Comparison of ENCODE assay signal across 18 mouse cellular contexts in the genomic region with DNA sequence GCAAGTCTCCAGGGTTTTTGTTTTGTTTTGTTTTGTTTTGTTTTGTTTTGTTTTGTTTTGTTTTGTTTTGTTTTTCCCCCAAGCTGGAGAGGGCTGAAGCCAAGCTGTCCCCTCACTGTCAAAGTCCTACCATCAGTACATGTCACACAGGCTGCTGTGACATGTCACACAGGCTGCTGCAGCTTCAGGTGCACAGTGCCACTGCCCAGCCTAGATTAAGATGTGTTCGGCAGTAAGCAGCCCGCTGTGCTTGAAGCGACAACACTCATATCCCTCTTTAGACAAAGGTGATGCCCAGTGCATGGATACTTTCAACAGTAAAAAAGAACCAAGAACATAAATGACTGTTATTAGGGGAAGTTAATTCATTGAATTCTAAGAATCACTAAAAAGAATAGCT. TPM values are rescaled to one million over a fixed set of nuclear protein-coding genes. Genes with fewer than 3 reads are reported as not detected.
A peak's percentile ranks its signal among the peaks of the same experiment; 100 is the strongest.
DNase-seq lines count a peak whose midpoint lies in the region; ATAC-seq lines count a peak whose summit lies in the region.
"Had no signal": no experiment of that assay in that cellular context is flagged by ENCODE, and none has a peak within 500 bp of the region (broad histone marks: within the 10 kb centered on the region; RNA-seq: fewer than 3 reads in every experiment).

No protein-coding gene starts in this region.

- no peak overlapping the region for H3K4me3 ChIP-seq in hindbrain, embryonic 10.5 days
- H3K4me3 ChIP-seq in hindbrain, embryonic 13.5 days = no peak overlapping the region
- no peak overlapping the region for H3K4me3 ChIP-seq in midbrain, embryonic 11.5 days (ENCODE audit: low read depth, low read length)
- H3K4me3 ChIP-seq in midbrain, embryonic 13.5 days (replicated peaks) = no peak overlapping the region
- no peak overlapping the region for H3K4me3 ChIP-seq in limb, embryonic 10.5 days
- H3K4me3 ChIP-seq: heart, embryonic 12.5 days had no signal

- no peak overlapping the region for H3K9ac ChIP-seq in hindbrain, embryonic 13.5 days
- no peak overlapping the region for H3K9ac ChIP-seq in midbrain, embryonic 11.5 days (ENCODE audit: low read length)
- H3K9ac ChIP-seq in midbrain, embryonic 13.5 days (replicated peaks) = no peak overlapping the region
- H3K9ac ChIP-seq: heart, embryonic 12.5 days; hindbrain, embryonic 14.5 days; liver, embryonic 14.5 days had no signal

- no peaks in the 10 kb centered on the region for H3K36me3 ChIP-seq in hindbrain, embryonic 10.5 days
- H3K36me3 ChIP-seq in hindbrain, embryonic 13.5 days = no peaks in the 10 kb centered on the region
- H3K36me3 ChIP-seq in midbrain, embryonic 11.5 days (ENCODE audit: control insufficient read depth, insufficient read depth, low read length) = no peaks in the 10 kb centered on the region
- no peaks in the 10 kb centered on the region for H3K36me3 ChIP-seq in midbrain, embryonic 13.5 days
- no peaks in the 10 kb centered on the region for H3K36me3 ChIP-seq in limb, embryonic 10.5 days
- H3K36me3 ChIP-seq: heart, embryonic 12.5 days had no signal

- ATAC-seq in hindbrain, embryonic 13.5 days (ENCODE audit: low FRiP score) = no peak
- ATAC-seq in midbrain, embryonic 11.5 days (ENCODE audit: low FRiP score) = no peak
- ATAC-seq in midbrain, embryonic 13.5 days = no peak
- ATAC-seq: forebrain, embryonic 14.5 days; lung, postnatal 0 days had no signal

- H3K4me2 ChIP-seq in hindbrain, embryonic 13.5 days = no peak overlapping the region
- H3K4me2 ChIP-seq in midbrain, embryonic 11.5 days = no peak overlapping the region
- no peak overlapping the region for H3K4me2 ChIP-seq in midbrain, embryonic 13.5 days (replicated peaks)
- H3K4me2 ChIP-seq: heart, embryonic 12.5 days; hindbrain, embryonic 14.5 days had no signal

- H3K9me3 ChIP-seq in hindbrain, embryonic 10.5 days = no peaks in the 10 kb centered on the region
- H3K9me3 ChIP-seq in hindbrain, embryonic 13.5 days = no peaks in the 10 kb centered on the region
- H3K9me3 ChIP-seq in midbrain, embryonic 11.5 days (ENCODE audit: control insufficient read depth, low read length) = no peaks in the 10 kb centered on the region
- H3K9me3 ChIP-seq in midbrain, embryonic 13.5 days = no peaks in the 10 kb centered on the region
- H3K9me3 ChIP-seq in limb, embryonic 10.5 days (replicated peaks) = no peaks in the 10 kb centered on the region
- H3K9me3 ChIP-seq: heart, embryonic 12.5 days had no signal

- peak; percentile 17 for DNase-seq in hindbrain, embryonic 10.5 days (ENCODE audit: low spot score)
- DNase-seq in midbrain, embryonic 11.5 days (ENCODE audit: low spot score, missing footprints) = peak; percentile 82
- peak; percentile 45 for DNase-seq in limb, embryonic 10.5 days (ENCODE audit: low spot score)
- no peak for DNase-seq in lung, postnatal 14 days
- no peak for DNase-seq in adrenal gland, postnatal 4 days (ENCODE audit: low spot score in 2 of 2)
- DNase-seq: adrenal gland, postnatal 36 days; cerebellum, adult 8-10 months; gastrocnemius, postnatal 14 days; heart, postnatal 14 days; layer of hippocampus, postnatal 36 days; thymus, adult 2 months had no signal

- WGBS in hindbrain, embryonic 10.5 days = 49% methylated on average over 3 of the region's 3 CpGs
- WGBS in hindbrain, embryonic 13.5 days = 51% methylated on average over 3 of the region's 3 CpGs
- 46% methylated on average over 3 of the region's 3 CpGs for WGBS in midbrain, embryonic 11.5 days
- 42% methylated on average over 3 of the region's 3 CpGs for WGBS in midbrain, embryonic 13.5 days
- 30% methylated on average over 3 of the region's 3 CpGs for WGBS in limb, embryonic 10.5 days

- H3K27ac ChIP-seq in hindbrain, embryonic 10.5 days = peak overlapping the region; percentile 78
- no peak overlapping the region for H3K27ac ChIP-seq in hindbrain, embryonic 13.5 days
- no peak overlapping the region for H3K27ac ChIP-seq in midbrain, embryonic 11.5 days (ENCODE audit: low read depth, low read length)
- no peak overlapping the region for H3K27ac ChIP-seq in midbrain, embryonic 13.5 days
- H3K27ac ChIP-seq in limb, embryonic 10.5 days = peak overlapping the region; percentile 82
- H3K27ac ChIP-seq: hindbrain, embryonic 14.5 days; liver, embryonic 14.5 days had no signal

- H3K4me1 ChIP-seq in hindbrain, embryonic 10.5 days (replicated peaks) = peaks cover 42% of the 10 kb centered on the region
- H3K4me1 ChIP-seq in hindbrain, embryonic 13.5 days (replicated peaks) = peaks cover 9% of the 10 kb centered on the region
- H3K4me1 ChIP-seq in midbrain, embryonic 11.5 days (ENCODE audit: control insufficient read depth, insufficient read depth, low read length) = peaks cover 10% of the 10 kb centered on the region
- H3K4me1 ChIP-seq in midbrain, embryonic 13.5 days (replicated peaks) = peaks cover 8% of the 10 kb centered on the region
- peaks cover 50% of the 10 kb centered on the region for H3K4me1 ChIP-seq in limb, embryonic 10.5 days

- H3K27me3 ChIP-seq in hindbrain, embryonic 10.5 days (ENCODE audit: insufficient read depth, poor library complexity, severe bottlenecking) = no peaks in the 10 kb centered on the region
- H3K27me3 ChIP-seq in hindbrain, embryonic 13.5 days = no peaks in the 10 kb centered on the region
- no peaks in the 10 kb centered on the region for H3K27me3 ChIP-seq in midbrain, embryonic 11.5 days (ENCODE audit: control insufficient read depth, insufficient read depth, low read length)
- no peaks in the 10 kb centered on the region for H3K27me3 ChIP-seq in midbrain, embryonic 13.5 days
- H3K27me3 ChIP-seq in limb, embryonic 10.5 days (ENCODE audit: low read depth, poor library complexity, severe bottlenecking) = no peaks in the 10 kb centered on the region
- H3K27me3 ChIP-seq: heart, embryonic 12.5 days had no signal

RNA-seq across cellular contexts. Expression of gene Bmp2k, which starts 28.5 kb away (rescaled TPM):
- 10.1 and 10.2 TPM in 2 replicates for polyA plus RNA-seq in hindbrain, embryonic 10.5 days (2016; fragmentation: Nextera tagmentation; extraction: Ambion mirVana)
- polyA plus RNA-seq in hindbrain, embryonic 13.5 days (2015; fragmentation: Nextera tagmentation; extraction: Ambion mirVana) = 10.0 and 10.5 TPM in 2 replicates
- polyA plus RNA-seq in midbrain, embryonic 11.5 days (2014; fragmentation: Nextera tagmentation; extraction: Ambion mirVana) = 10.3 and 10.5 TPM in 2 replicates
- polyA plus RNA-seq in midbrain, embryonic 13.5 days (2015; fragmentation: Nextera tagmentation; extraction: Ambion mirVana) = 8.3 and 9.3 TPM in 2 replicates
- polyA plus RNA-seq in limb, embryonic 10.5 days (2016; fragmentation: Nextera tagmentation; extraction: Ambion mirVana) = 7.5 and 8.5 TPM in 2 replicates
- total RNA-seq in adrenal gland, postnatal 4 days (2021) = 10 to 100 TPM; 25.3 to 26.8 TPM

Comparison
In these comparisons a context has a peak if more than half of its experiments do, and no peak if none do; other contexts are left out.
1. H3K27ac ChIP-seq: peak in hindbrain, embryonic 10.5 days (single experiment) and limb, embryonic 10.5 days (single experiment); none in hindbrain, embryonic 13.5 days (single experiment), midbrain, embryonic 11.5 days (single experiment) and midbrain, embryonic 13.5 days (single experiment).
2. DNase-seq: peak in hindbrain, embryonic 10.5 days (single experiment), midbrain, embryonic 11.5 days (single experiment) and limb, embryonic 10.5 days (single experiment); none in lung, postnatal 14 days (single experiment) and adrenal gland, postnatal 4 days (0 of 2).